Mouse (Mus musculus) hindbrain, postnatal 0 days (tissue): ENCODE results near the gene Hesx1. TPM values are rescaled to one million over a fixed set of nuclear protein-coding genes. Genes with fewer than 3 reads are reported as not detected.
A peak's percentile ranks its signal among the peaks of the same experiment; 100 is the strongest.

ENCODE experiments used
- ATAC-seq: fragments of 200-750 bp; cut with Nextera tagmentation; 2 replicates; pipeline ENCODE4 v1.8.0; 2017; ENCODE audit warnings: mild to moderate bottlenecking, moderate TSS enrichment, moderate library complexity
- DNase-seq: peaks from one replicate; pipeline ENCODE4 v3.0.0-alpha.2; 2015; ENCODE audit warnings: low spot score
- H3K27ac ChIP-seq: fragments of 300-500 bp; sonication (generic); 2 replicates; pipeline ENCODE4 v1.5.1; 2014; ENCODE audit warnings: mild to moderate bottlenecking
- H3K27me3 ChIP-seq: fragments of 300-500 bp; sonication (generic); 2 replicates; pipeline ENCODE4 v1.6.1; 2014; ENCODE audit warnings: low read length, mixed read lengths; ENCODE audit not compliant: insufficient read depth
- H3K36me3 ChIP-seq: fragments of 300-500 bp; sonication (generic); 2 replicates; pipeline ENCODE4 v1.6.1; 2014; ENCODE audit warnings: low read length, mixed read lengths; ENCODE audit not compliant: insufficient read depth
- H3K4me1 ChIP-seq: fragments of 300-500 bp; sonication (generic); 2 replicates; pipeline ENCODE4 v1.6.1; 2014; ENCODE audit warnings: antibody characterized with exemption, low read length, mixed read lengths; ENCODE audit not compliant: insufficient read depth
- H3K4me2 ChIP-seq: fragments of 300-500 bp; sonication (generic); 2 replicates; pipeline ENCODE4 v1.6.1; 2014; ENCODE audit warnings: low read depth, mild to moderate bottlenecking, low read length, moderate library complexity, mixed read lengths
- H3K4me3 ChIP-seq: fragments of 300-500 bp; sonication (generic); 2 replicates; pipeline ENCODE4 v1.5.1; 2014; ENCODE audit warnings: low read length
- H3K9ac ChIP-seq: fragments of 300-500 bp; sonication (generic); replicated peaks from 2 replicates; pipeline ENCODE4 v1.6.1; 2014; ENCODE audit warnings: mild to moderate bottlenecking, low read length, moderate library complexity, mixed read lengths
- H3K9me3 ChIP-seq: fragments of 300-500 bp; sonication (generic); 2 replicates; pipeline ENCODE4 v1.6.1; 2016; ENCODE audit warnings: low read length, mixed read lengths
- CTCF ChIP-seq: IDR thresholded peaks from 2 replicates; pipeline ENCODE4 v1.5.1; 2016; ENCODE audit warnings: antibody characterized with exemption, control low read depth, low read depth
- WGBS: fragments of 180-500 bp; shearing (Covaris S2); extraction: QIAGEN DNeasy Blood & Tissue Kit; methylation state at CpG from one replicate; pipeline ENCODE4 v1.1.7; 2014; 5-methylcytosine and 5-hydroxymethylcytosine counted together
- polyA plus RNA-seq: library from polyadenylated mRNA; unstranded; fragments of >200 nt; fragmentation: Nextera tagmentation; extraction: Ambion mirVana; gene quantifications from 2 replicates; pipeline ENCODE4 v1.2.1, GENCODE M21; 2015
- total RNA-seq: library from RNA; depleted of rRNA; stranded (reverse); fragments of >200 nt; gene quantifications from 2 replicates; pipeline ENCODE4 v1.2.3, GENCODE M21; 2014

Gene Hesx1
- total and polyA plus RNA-seq, 2 experiments from 2014 or later: 0.59 TPM; not detected in 1

DNA sequence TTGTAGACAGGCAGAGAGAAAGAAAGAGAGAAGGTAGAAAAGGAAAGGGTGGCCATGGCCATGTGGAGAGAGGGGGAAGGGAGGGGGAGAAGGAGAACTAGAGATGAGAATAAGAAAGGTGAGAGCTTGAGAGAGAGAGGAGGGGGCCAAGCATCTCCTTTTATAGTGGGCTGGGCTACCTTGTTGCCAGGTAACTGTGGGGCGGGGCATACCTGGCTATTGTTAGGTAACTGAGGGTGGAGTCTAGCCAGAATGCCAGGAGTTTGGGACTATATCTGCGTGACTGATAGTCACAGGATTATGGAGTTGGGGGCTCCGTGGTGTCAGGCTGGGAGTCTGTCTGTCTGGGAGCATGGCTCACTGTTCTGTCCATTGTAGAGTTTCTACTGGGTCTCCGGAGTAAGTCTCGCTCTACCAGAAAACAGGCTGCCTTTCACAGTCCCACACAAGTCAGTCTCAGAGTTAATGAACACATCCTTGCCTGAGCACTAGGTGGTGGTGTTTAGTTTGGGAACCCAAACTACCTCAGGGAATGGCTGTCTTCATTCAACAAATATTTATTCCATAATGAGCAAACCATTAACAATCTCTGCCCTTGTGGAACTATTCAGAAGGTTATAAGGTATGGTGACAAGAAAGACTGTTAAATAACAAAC is 12.6 kb upstream of the Hesx1 start:
- no peak for TF ChIP-seq CTCF
- Histone ChIP-seq H3K9ac (no peak overlapping the region), H3K27ac (no peak overlapping the region), H3K27me3 (no peaks in the 10 kb centered on the region), H3K4me1 (no peaks in the 10 kb centered on the region), H3K9me3 (peaks cover 5% of the 10 kb centered on the region; the same call in 1 of the 2 replicates), H3K4me2 (no peak overlapping the region), H3K36me3 (no peaks in the 10 kb centered on the region), H3K4me3 (no peak overlapping the region)
- DNase-seq (no peak), ATAC-seq (no peak)
- 66% methylated on average over 5 of the region's 5 CpGs for WGBS

DNA sequence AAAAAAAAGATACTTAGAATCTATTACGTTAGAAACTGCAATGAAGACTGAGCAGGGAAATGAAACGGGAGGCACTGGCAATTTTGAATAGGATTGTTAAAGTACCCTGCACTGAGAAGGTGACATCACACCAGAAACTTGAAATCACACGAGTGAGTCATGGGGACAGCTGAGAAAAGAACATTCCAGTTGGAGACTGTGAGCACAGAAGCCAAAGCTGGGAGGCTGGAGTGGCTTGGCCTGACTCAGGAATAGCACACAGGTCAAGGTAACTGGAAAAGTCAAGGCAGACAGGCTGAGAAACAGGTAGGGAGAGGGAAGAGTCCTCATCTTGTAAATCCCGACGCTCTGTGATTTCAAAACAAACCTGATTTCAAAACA is 12.1 kb upstream of the Hesx1 start:
- WGBS: 79% methylated on average over 5 of the region's 5 CpGs
- Histone ChIP-seq H3K4me3 (no peak overlapping the region), H3K9me3 (peaks cover 5% of the 10 kb centered on the region; the same call in 1 of the 2 replicates), H3K27me3 (no peaks in the 10 kb centered on the region), H3K4me2 (no peak overlapping the region), H3K9ac (no peak overlapping the region), H3K36me3 (no peaks in the 10 kb centered on the region), H3K27ac (no peak overlapping the region), H3K4me1 (no peaks in the 10 kb centered on the region)
- no peak for DNase-seq
- ATAC-seq: no peak
- no peak for TF ChIP-seq CTCF

DNA sequence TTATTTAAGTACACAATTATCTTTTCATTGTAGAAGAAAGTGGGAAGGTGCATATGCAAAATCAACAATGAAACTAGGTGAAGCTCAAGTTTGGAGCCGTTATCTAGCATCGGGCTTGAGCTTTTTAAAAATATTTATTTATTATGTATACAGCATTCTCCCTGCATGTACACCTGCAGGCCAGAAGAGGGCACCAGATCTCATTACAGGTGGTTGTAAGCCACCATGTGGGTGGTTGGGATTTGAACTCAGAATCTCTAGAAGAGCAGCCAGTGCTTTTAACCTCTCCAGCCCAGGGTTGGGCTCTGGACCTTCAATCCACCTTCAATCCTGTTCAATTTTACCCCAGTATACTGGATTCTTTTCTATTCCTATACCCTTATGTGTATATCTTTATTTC is 5.5 kb upstream of the Hesx1 start:
- Histone ChIP-seq H3K27me3 (no peaks in the 10 kb centered on the region), H3K9me3 (no peaks in the 10 kb centered on the region), H3K27ac (no peak overlapping the region), H3K4me1 (no peaks in the 10 kb centered on the region), H3K36me3 (no peaks in the 10 kb centered on the region), H3K9ac (no peak overlapping the region), H3K4me3 (no peak overlapping the region), H3K4me2 (no peak overlapping the region)
- TF ChIP-seq CTCF: peak; percentile 47
- WGBS: 72% methylated on average over 2 of the region's 2 CpGs
- DNase-seq (no peak), ATAC-seq (no peak)

DNA sequence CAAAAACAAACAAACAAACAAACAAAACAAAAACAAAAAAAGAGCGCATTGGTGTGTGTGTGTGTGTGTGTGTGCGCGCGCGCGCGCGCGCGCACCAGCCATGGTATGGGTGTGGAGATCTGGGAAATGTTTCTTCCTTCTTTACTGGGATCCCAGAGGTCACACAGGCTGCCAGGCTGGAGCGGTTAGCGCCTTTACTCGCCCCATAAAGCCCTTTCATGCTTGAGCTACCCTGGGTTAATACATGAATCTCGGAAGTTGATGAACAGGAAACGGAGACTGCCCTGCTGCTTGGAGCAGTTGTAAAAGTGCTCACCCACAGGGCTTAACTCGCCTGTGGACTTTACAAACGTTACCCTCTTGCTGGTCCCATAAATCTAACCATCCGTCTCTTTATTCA is 2.6 kb upstream of the Hesx1 start:
- Histone ChIP-seq H3K27me3 (no peaks in the 10 kb centered on the region), H3K4me3 (no peak overlapping the region), H3K27ac (no peak overlapping the region), H3K4me1 (no peaks in the 10 kb centered on the region), H3K4me2 (no peak overlapping the region), H3K9ac (no peak overlapping the region), H3K9me3 (no peaks in the 10 kb centered on the region), H3K36me3 (no peaks in the 10 kb centered on the region)
- DNase-seq (no peak), ATAC-seq (no peak)
- TF ChIP-seq CTCF: no peak
- 66% methylated on average over 18 of the region's 18 CpGs for WGBS

DNA sequence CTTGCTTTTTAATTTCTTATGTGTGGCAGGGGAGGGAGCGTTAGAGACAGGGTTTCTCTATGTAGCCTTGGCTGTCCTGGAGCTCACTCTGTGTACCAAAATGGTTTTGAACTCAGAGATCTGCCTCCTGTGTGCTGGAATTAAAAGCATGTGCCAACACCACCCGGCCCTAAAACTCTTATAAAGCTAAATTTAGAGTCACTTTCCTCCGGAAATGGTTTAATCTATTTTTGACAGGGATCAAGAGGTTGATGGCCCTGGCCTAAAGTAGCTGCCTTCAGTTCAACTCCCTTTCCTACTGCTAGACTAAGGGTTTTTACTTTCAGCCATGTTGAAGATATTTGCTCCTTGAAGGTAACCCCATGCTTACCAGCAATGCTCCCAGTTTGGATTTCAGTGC is 789 bp upstream of the Hesx1 start:
- Histone ChIP-seq H3K4me1 (no peaks in the 10 kb centered on the region), H3K36me3 (no peaks in the 10 kb centered on the region), H3K4me2 (no peak overlapping the region), H3K4me3 (no peak overlapping the region), H3K27me3 (no peaks in the 10 kb centered on the region), H3K9ac (no peak overlapping the region), H3K27ac (no peak overlapping the region), H3K9me3 (no peaks in the 10 kb centered on the region)
- WGBS: 78% methylated on average over 3 of the region's 3 CpGs
- ATAC-seq: no peak
- no peak for TF ChIP-seq CTCF
- DNase-seq: no peak

DNA sequence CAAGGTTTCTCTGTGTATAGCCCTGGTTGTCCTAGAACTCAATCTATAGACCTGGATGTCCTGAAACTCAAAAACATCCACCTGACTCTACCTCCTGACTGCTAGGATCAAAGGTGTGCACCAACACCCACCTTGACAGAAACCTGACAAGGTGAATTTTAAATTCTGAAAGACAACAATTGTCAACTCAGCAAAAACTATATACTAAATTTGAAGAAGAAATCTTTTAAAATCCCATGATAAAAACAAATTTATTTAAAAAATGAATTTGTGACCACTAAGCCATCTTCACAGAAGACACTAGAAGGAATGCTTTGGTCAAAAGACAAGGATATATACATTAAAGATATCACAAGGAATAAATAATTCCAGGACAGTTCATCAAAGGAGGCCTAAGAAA is 2.0 kb downstream of the Hesx1 start:
- Histone ChIP-seq H3K36me3 (no peaks in the 10 kb centered on the region), H3K27ac (no peak overlapping the region), H3K9ac (no peak overlapping the region), H3K4me1 (peaks cover 5% of the 10 kb centered on the region; the same call in 1 of the 2 replicates), H3K27me3 (no peaks in the 10 kb centered on the region; the same call in 1 of the 2 replicates), H3K4me2 (no peak overlapping the region), H3K9me3 (no peaks in the 10 kb centered on the region), H3K4me3 (no peak overlapping the region)
- ATAC-seq: no peak
- no peak for TF ChIP-seq CTCF
- DNase-seq: no peak

DNA sequence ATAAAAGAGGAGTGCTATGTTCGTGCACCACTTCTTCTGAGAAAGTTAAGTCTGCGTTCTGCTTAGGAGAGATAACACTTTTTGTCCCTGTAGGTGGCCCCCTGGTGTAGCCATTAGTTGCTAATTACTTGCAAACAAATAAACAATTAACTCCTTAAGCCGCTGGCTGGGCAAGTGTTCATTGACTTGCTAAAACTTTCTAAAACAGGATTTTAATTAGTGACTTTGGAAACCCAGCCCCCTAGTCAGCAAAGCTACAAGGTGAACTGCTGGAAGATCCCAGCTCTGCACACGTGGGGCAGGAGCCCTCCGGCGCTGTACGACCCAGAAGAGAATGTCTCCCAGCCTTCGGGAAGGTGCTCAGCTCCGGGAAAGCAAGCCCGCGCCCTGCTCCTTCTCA is 6.2 kb downstream of the Hesx1 start:
- H3K27ac ChIP-seq: no peak overlapping the region
- DNase-seq (no peak), ATAC-seq (no peak)
- peak overlapping the region; percentile 33; the same call in 1 of the 2 replicates for H3K4me2 ChIP-seq
- H3K4me3 ChIP-seq: no peak overlapping the region
- no peak overlapping the region for H3K9ac ChIP-seq
- H3K4me1 ChIP-seq: peaks cover 5% of the 10 kb centered on the region; the same call in 1 of the 2 replicates
- H3K27me3 ChIP-seq: no peaks in the 10 kb centered on the region; the same call in 1 of the 2 replicates
- no peak for TF ChIP-seq CTCF
- H3K36me3 ChIP-seq: no peaks in the 10 kb centered on the region
- WGBS: 5% methylated on average over 11 of the region's 11 CpGs
- no peaks in the 10 kb centered on the region for H3K9me3 ChIP-seq
